Mouse (Mus musculus) urinary bladder, adult 18-20 months (tissue): ENCODE data around the gene Spint3.
"Not testable (repeated sequence)": the region's sequence is repeated elsewhere in the genome, so short reads cannot be mapped to it uniquely, and the experiment has no call there.

Experiments
- DNase-seq, 2 experiments: peaks; one replicate each; pipeline ENCODE4 v3.0.0; 2022; ENCODE audit warnings: low spot score in 2 of 2, mixed read lengths in 2 of 2

Spint3 gene

GRCm38 (mm10) chr2:164573359-164573758, at the start of gene Spint3:
TSS of gene Spint3 (minus strand) at chr2:164573459.
- not testable (repeated sequence) for DNase-seq

- DNase-seq, result no peak
These were observed 48.5 kb upstream of the Spint3 start for GRCm38 (mm10) chr2:164621775-164622174.

DNA sequence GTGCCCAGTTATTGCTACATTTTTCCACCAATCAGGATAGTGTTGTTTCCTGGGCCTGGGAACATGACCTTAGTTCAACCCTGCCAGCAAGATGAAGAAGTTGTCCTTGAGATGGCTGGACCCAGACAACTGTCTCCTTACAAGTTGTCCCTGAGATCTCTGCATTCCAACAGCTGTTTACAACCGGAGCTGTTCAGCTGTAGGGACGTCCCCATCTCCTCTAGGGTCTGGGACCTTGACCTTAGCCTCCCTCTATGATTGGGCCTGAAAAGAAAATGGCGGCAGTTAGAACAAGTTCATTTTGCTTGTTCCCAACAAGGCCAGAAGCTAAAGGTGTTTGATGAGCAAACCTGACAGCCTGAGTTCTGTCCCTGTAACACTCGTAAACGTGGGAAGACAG, 45.8 kb upstream of the Spint3 start:
- no peak for DNase-seq

GRCm38 (mm10) chr2:164615386-164615785, 42.1 kb upstream of the Spint3 start:
- DNase-seq, result no peak

DNA sequence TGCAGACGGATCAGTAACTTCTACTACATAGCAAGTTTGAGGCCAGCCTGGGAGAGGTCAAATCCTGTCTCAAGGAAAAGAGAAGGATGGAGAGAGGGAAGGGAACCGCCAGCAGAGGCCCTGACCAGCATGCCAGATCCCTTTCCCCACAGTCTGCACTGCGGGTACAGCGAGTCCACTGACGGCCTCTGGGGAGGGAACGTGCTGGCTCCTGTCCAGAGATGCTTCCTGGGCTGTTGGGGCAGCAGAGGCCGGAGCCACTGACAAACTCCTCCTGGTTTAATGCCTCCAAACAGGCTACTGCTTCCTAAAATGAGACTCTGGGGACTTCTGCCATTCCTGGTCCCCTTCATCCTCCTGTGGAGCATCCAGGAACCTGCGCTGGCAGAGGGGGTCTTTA, 40.2 kb upstream of the Spint3 start, which contains the start of the genes Wfdc6b and Wfdc8:
Gene Wfdc6b (plus strand): TSS at position 52 of the 400 bp plus-strand sequence.
Gene Wfdc8 (minus strand): TSS at position 156 of the 400 bp plus-strand sequence.
- not testable (repeated sequence) for DNase-seq

DNA sequence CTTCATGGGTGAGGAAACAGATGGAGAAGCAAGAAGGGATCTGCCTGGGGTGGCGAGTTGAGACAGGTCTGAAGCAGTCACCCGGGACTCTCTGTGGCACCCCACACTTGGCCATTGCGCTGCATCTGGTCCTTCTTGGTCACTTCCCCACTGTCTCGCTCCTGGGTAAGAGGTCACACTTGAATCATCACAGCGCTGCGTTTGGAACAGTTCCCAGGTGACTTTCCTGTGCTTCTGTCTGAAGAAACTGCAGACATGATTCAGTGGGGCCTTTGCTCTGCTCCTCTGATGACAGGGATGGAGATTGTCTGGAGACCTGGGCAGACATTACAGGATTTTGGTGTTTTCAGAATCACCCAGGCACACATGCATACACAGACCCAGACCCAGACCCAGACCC, 35.5 kb upstream of the Spint3 start:
- DNase-seq, result no peak

- DNase-seq, result no peak
These were observed 31.2 kb upstream of the Spint3 start for GRCm38 (mm10) chr2:164604411-164604810.

GRCm38 (mm10) chr2:164603482-164603881, 30.2 kb upstream of the Spint3 start:
- DNase-seq, result no peak

DNA sequence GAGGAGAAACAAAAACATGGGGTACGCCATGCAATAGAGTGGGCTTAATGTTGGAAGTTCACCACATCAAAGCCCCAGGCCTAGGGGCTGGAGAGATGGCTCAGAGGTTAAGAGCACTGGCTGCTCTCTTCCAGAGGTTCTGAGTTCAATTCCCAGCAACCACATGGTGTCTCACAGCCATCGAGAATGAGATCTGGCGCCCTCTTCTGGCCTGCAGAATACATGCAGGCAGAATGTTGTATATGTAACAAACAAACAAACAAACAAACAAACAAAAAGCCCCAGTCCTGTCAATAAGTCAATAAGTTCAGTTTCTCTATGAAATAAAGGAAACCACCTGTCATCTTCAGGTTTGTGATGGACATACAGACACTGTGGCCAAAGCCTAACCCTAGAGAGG, 26.9 kb upstream of the Spint3 start:
- no peak for DNase-seq

GRCm38 (mm10) chr2:164593494-164593893, 20.2 kb upstream of the Spint3 start, which contains the start of gene Eppin:
TSS of gene Eppin (minus strand) at chr2:164593594.
- no peak for DNase-seq

DNA sequence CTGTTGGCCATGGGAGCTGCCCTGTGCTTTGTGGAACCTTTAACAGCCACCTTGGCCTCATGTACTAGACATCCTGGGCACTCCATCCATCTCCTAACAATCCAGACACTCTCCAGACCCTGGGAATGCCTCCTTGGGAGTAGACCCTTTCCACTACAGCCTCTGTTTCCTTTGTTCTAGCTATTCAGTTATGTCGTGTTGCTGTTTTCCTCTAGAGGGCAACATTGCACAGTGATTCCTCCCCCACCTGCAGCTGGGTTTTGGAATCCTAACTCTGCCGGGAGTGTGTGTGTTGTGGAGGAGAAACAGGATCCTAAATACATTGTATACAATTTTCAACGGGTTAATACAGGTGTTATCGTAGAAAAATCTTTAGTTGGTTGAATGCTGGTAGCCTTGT, 18.8 kb upstream of the Spint3 start:
- no peak for DNase-seq

DNA sequence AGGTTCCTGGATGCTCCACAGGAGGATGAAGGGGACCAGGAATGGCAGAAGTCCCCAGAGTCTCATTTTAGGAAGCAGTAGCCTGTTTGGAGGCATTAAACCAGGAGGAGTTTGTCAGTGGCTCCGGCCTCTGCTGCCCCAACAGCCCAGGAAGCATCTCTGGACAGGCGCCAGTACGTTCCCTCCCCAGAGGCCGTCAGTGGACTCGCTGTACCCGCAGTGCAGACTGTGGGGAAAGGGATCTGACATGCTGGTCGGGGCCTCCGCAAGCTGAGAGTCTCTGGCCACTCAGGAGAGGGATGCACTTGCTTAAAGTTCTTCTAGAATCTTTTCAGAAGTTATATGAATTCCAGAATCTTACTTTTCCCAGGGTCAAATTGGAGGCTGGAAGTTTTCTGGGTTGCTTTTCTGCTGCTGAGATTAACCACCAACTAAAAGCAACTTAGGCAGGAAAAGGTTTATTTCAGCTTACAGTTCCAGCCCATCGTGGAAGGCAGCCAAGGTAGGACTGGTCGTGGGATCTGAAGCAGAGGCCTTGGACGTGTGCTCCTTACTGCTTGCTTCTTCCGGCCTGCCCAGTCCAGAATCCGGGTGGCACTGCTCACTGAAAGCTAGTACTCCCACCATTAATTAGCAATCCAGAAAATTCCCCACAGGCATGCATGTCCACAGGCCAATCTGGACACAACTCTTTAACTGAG, 11.9 kb upstream of the Spint3 start, which contains the start of gene Wfdc6a:
Gene Wfdc6a (minus strand): TSS at position 423 of the 701 bp plus-strand sequence.
- DNase-seq, result not testable (repeated sequence)

DNA sequence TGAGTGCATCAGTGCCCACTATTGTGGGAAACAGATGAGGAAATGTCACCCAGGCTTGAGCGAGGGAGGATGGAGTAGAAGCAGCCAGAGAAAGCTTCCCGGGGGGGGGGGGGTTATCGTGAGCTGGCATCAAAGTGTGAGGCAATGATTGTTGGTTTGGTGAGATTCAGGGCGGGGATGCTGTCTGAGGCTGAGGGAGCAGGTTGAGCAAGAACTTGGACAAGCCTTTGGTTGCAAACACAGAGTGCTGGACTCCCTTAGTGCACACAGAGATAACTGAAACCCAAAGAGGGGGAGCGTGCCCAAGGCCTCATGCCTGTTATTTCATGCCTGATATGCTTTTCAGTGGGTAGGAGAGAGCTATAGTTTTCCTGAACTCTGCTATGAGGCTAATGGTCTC, 5.8 kb downstream of the Spint3 start:
- peak in 1 of 2 experiments; percentile 48 for DNase-seq

GRCm38 (mm10) chr2:164566997-164567396, 6.3 kb downstream of the Spint3 start:
- DNase-seq, result no peak

GRCm38 (mm10) chr2:164564346-164564745, 8.9 kb downstream of the Spint3 start:
- DNase-seq, result no peak

DNA sequence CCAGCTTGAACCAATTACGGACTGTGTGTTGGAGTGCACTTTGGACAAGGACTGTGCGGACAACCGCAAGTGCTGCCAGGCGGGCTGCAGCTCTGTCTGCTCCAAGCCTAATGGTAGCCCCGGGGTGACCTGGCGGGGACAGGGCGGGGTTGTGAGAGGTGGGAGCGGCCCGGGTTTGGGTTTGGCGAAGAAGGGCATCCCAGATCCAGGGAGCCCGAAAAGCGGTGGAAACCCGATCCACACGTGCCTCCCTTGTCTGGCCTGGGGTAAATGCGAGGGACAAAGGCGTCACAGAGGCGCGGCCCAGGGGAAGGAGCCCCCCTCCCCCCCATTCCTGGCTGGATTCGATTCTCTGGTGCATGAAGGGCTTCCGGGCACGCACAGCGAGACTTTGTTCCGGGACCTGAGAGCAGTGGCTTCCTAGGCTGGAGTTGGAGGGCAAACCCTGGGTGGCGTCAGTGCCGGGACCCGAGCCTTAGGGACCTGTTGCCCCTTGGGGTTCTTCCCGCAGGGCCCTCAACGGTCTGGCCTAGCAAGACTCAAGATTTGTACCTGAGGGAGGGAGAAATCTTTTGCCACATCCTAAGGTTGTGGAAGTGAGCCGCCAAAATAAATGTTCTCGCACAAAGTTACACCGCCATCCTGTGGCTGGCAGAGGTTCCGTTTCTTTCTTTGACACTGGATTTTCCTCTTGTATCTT, 9.8 kb downstream of the Spint3 start:
- peak; percentile 20 to 55 for DNase-seq

DNA sequence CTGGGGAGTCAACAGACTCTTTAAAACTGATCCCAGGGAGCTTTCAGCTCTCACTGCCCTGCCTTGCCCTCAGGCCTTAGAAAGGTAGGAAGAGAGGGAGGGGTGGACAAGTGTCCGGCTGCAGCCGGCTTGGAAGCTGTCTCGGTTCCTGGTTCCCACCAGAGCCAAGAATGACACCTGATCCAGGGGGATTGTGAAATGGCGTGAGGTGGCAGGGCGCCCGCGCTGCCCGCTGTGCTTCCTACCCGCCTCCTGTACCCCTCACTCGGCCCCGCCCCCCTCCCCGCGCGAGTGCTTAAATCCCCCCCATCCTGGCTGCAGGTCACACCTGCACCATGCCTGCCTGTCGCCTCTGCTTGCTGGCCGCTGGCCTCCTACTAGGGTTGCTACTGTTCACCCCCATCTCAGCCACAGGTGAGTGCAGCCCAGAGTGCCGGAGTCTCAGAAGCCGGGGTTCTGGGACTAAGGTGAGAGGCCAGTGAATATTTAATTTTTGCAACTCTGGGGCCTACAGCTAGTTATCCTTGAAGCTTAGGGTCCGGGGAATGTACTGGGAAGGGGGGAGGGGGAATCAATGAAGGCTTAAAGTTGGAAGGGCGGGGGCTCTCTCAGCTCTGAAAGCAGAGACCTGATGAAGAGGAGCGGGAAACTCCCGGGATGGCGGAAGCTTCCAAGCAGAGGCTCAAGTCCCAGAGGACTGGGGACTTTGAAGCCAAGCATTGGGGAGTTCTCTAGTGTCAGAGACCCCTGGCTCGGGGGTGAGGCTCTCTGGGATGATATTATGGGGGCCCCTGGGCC, 10.7 kb downstream of the Spint3 start, which contains the start of gene Wfdc2:
Gene Wfdc2 (plus strand): TSS at position 23 of the 798 bp plus-strand sequence.
- DNase-seq, result peak; percentile 44 to 59

DNA sequence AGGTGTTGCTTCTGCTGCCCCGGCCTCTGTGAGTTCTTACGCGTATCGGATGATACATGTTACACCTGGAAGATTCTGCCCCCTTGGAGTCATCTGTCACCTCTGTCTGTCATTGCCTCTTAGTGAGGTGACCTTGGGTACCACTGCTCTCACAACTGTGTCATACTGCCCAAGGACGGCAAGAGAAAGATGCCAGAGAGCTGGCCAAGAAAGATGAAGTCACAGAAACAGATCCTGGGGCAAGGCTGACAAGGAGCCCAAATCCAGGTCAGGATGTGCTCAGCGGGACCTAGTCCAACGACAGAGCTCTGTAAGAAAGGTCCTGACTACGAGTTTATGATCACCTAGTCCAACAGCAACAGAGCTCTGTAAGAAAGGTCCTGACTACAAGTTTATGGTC, 13.2 kb downstream of the Spint3 start:
- no peak for DNase-seq

- DNase-seq, result peak; percentile 41 to 62
These were observed 14.1 kb downstream of the Spint3 start for GRCm38 (mm10) chr2:164558991-164559645.

DNA sequence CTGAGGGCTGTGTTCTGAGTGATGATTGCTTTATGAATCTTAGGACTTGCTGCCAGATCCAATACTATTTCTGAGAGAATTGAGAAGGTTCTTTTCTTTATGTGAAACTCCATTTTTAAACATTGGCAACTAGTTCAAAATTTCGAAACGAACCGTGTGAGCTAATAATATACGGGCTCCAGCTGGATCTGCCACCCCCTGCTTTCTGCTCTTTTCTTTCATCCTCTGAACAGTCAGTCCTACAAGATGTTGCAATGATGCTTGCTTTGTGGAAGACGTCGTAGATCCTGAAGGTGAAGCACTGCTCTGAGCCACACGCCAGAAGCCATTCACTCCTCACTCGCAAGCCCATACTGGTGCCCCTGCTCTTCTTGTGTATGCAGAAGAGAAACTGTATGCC, 14.8 kb downstream of the Spint3 start:
- DNase-seq, result no peak

- no peak for DNase-seq
These were observed 21.8 kb downstream of the Spint3 start for GRCm38 (mm10) chr2:164551502-164551901.
